Mouse (Mus musculus) frontal cortex, postnatal 25 days (tissue): ENCODE data around the gene Cltrn.

ENCODE experiments used
- DNase-seq, 2 experiments: peaks; one replicate each; pipeline ENCODE4 v3.0.0; 2022; ENCODE audit warnings: low spot score in 2 of 2

Cltrn gene

DNA sequence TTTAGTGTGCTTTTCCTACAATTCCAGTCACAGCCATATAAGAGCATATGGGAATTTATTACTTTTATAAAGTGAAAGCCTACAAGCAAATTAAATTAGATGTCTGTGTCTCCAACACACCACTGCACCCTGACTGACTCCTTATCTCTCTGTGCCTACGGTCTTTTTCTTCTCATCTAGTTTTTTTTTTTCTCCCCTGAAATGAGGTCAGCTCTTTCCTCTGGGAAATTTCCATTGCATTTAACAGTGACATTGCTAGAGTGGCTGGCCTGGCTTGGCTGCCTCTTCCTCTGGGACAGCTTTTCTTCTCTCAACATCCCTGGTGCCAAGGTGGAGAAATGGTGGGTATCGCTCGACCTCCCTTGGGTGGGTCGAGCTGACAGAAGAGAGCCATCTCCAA, at the start of gene Cltrn:
Gene Cltrn (plus strand): TSS at position 249 of the 400 bp plus-strand sequence.
- DNase-seq: no peak

DNA sequence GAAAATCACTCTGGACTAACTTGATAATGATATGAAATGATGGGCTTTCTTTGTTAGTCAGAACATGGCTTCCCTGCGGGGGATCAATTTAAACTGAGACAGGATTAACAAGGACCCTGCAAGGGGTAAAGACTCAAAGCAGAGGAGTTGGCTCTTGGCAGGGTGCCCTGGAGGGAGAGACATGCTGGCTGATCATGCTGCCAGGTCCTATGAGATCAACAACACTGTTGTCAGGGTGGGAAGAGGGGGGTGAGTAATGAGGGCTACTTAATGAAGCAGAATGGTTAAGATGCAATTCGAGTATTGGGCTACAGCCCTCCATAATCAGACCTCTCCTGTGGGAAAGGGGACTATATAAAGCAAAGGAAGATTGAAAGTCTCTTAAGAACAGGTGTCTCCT, 49.7 kb upstream of the Cltrn start:
- no peak for DNase-seq

DNA sequence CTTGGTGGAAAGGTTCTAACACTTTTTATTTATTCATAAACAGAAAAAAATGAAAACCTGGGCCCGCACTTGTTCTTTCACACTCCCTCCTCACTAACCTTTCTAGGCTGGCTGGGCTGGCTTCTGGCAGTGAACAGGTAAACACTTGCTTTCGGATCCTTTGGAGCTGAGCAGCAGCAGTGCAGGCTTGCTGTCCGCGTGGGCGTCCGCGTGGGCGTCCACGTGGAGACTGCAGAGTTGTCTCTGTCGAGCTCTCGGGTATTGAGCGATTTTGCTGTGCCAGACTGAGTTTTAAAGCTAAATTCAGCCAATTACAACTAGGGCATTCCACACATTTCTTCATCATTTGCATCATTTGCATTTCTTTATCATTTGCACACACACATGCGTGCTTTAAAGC, 46.6 kb upstream of the Cltrn start:
- peak; percentile 9 to 26 for DNase-seq

DNA sequence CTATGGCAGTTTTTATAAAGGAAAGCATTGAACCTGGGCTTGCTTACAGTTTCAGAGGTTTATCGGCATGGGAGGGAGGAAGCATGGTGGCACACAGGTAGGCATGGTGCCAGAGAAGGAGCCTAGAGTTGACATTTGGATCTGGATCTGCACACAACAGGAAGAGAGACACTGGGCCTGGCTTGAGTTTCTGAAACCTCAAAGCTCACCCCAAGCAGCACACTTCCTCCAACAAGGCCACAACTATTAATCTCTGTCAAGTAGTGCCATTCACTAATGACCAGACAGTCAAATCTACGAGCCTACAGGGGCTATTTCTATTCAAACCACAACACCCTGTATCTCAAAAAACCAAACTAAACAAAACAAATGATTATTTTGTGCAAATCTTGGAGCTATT, 41.9 kb upstream of the Cltrn start:
- DNase-seq: no peak

DNA sequence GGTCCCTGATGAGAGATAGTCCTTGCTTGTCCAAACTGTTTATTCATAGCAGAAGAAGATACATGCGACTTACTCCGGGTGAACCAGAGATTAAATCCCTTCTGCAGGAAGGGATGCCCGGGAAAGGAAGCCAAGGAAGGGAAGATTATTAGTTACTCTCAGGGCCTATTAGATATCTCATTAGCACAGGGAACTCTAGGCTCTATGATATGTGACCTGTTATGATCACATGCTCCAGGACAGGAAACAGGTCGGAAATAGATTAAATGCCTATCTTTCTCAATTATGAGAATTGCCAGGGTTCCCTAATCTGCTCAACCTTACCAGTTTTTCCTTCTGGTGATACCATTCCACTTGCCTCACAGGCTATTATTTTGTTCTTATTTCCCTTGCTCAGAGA, 32.9 kb upstream of the Cltrn start:
- DNase-seq: no peak

DNA sequence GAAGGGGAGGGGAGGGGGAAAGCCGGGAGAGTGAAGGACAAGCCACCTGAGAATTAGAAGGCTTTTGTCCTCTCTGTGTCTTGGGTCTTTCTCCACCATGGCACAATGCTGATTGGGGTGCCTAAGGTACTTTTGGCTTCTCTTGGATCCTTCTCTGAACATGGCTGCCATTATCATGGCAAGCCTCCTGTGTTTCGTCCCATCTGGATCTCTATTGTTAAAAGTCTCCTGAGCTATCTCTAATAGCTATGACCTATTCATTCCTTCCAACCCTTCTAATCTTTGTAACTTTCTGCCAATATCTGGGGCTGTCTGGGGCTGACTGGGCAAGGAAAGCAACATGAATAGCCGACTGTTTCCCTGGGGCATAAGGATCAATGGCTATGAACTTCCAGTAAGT, 30.1 kb upstream of the Cltrn start:
- no peak for DNase-seq

DNA sequence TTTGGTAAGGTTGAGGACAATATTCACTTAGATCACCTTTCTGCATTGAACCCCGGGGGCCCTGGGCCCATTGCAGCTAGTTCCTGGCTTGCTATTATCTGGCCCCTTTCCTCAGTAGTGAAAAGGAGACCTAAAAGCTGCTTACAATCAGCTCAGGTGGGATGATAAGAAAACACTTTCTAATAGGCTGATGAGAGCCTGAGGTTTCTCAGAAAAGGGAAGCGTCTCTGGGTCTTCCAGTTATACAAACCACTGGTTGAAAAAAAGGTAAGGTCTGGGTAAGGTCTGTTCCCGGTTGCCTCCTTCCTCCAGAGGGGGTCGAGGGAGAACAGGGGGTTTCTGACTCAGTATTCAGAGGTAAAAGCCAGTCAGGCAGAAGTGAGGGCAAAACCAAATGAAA, 29.6 kb upstream of the Cltrn start:
- no peak for DNase-seq

DNA sequence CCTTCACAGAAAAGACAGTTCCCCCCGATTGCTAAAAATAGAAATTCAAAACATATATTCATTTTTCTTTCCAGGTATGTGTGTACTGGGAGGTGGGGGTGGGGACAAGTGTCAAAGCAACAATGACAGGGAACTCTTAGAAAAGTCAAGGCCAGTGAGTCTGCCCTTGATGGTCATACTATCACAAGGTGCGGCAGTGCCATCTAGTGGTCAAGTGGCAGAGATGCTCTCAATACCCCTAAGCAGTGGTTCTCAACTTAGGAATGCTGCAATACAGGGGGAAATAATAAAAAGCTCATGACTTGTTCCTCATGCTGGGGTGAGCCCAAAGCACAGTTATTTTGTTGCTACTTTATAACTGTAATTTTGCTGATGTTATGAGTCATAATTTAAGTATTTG, 22.4 kb upstream of the Cltrn start:
- peak in 1 of 2 experiments; percentile 26 for DNase-seq

DNA sequence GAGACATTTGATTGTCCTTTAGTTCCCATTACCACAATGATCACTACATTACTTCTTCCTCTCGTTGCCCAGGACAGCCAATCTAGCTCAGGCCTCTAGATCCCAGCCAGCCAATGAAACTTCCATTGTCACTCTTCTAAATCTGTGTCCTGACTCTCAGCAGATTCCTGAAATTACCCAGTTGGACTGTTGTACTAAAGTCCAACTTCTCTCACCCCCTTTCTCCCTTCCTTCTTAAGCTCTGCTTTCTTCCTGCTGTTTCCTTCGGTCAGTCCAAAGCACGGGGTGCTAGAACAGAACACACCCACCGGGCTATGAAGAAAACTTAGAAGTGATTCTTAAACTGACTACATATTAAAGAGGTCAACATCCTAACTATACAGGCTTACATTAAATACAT, 19.7 kb upstream of the Cltrn start:
- no peak for DNase-seq

DNA sequence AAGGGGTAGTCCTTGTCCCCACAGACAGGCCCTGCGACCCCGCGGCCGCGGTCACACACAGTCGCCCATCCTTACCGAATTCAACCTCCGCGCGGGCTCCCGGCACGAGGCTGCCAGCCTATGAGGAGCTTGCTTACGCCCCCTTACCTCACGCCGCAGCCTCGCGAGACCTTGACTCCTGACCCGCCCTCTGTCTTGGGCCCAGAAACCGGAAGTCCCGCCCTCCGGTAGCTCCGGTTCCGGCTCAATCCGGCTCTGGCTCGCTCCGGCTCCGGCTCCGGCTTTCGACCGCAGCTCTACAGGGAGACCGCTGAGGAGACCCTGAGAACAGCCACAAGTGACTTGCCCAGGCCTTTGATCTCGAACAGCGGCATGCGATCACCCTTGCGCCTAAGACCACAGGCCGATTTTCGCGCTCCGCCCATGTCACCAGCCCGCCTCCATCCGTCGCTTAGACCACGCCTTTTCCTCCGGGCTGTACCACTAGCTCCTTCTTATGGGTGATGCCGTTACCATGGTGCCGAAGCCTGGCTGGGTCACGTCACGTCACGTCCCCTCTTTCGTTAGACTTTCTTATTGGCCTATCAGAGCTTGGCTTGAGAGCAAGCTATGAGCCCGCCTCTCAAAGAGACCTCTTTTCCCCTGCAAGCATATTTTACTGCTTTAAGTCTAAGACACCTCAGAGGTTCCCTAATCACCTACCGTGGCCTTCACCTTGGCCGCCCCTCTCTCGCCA, 12.4 kb upstream of the Cltrn start, which contains the start of gene Siah1b:
Gene Siah1b (minus strand): TSS at position 454 of the 736 bp plus-strand sequence.
- DNase-seq: peak; percentile 69 to 82

DNA sequence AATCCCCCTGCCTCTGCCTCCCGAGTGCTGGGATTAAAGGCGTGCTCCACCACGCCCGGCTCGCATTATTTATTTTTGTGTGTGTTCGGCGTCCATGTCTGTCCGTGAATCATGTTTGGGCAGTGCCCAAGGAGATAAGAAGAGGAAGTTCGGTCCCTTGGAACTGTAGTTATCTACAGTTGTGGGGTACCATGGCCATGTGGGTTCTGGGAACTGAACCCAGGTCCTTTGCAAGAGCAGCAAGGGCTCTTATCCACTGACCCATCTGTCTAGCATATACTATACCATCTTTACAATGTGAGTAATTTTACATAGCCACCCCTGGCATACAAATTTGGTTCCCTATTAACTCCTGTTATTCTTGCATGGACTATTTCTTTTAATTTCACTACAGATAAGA, 6.6 kb upstream of the Cltrn start:
- DNase-seq: no peak

DNA sequence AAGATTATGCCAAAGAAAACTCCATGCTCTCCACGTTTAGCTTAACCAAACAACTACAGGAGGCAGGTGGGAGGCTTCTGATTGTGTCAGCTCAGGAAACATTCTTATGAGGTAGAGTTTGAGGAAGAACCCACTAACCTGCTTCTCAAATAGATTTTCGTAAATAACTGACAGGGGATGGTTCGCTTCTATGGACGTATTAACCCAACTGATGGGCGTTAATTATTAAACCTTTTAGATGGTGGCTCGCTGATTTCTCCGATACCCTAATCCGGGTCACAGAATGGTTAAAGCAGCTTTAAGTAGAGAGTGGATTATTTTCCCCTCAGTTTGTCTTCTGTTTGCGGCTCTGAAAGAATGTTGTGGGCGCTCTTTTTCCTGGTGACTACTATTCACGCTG, 1.3 kb downstream of the Cltrn start:
- no peak for DNase-seq

DNA sequence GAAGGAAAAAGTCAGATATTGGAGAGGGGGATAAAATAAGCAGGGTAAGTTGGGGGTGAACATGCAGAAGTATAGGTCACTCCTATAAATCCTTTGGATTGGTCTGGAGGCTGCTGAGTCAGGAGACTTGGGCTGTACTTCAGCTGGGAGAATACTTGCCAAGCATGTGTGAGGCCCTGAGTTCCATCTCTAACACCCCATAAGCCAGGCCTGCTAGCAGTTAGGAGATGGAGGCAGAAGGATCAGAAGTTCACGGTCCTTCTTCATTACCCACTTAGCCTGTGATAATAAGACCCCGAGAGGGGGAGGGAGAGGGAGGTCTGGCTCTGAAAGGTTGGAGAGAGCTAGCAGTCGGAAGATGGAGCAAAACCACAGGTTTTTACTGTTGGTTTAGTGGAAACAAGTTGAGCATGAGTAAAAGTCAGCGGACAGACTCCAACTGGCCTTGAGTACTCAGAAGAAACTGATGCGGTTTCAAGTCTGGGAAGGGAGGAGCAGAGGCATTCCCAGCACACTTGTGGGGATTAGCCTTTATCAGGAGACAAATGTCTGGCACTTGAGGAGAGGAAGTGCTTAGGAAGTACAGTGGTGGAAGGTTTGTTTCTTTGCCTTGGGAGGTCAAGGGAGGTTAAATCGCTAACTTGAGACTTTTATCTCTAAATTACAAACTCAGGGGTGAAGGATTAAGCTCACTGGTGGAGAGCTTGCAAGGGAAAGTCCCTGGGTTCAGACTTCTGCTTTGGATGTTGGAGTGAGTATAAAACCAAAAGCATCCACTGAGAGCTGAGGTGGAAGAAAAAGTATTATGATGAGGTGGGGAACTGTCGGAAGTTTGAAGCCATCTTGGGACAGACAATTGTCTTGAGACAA, 3.9 kb downstream of the Cltrn start:
- no peak for DNase-seq

DNA sequence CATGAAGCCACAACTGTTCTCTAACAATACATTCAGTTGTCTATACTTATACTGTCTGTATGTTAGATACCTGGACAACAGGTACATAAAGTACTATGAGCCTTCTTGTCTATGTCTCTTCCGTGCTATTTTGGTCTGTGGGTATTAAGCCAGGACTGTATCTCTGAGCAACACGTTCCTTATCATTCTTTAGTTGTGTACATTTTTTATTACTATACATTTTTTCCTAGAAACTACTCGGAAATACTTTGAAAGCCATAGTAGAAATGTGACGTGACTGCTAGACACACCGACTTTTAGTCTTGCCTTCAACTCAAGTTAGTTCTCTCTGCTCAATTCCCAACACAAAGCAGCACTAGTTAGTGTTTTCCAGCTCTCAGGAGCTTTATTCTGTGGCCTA, 4.8 kb downstream of the Cltrn start:
- DNase-seq: no peak

DNA sequence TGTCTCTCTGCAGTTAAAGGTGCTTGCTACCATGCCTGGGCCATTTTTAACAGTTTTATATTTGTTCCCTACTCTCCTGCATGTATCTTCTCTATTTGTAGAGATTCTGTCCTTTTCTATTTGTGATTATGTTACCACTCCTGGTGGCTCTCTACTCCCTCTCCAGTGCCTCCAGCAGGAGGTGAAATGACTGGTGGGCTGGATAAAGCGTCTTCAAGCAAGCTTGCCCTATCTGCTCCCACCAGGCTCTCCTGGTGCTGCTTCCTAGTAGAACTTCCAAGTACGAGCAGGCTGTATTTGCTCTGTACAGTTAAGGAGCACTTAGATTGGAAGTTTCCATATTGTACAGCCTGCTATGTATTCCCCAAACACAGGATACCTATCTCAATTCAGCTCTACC, 7.2 kb downstream of the Cltrn start:
- DNase-seq: no peak

DNA sequence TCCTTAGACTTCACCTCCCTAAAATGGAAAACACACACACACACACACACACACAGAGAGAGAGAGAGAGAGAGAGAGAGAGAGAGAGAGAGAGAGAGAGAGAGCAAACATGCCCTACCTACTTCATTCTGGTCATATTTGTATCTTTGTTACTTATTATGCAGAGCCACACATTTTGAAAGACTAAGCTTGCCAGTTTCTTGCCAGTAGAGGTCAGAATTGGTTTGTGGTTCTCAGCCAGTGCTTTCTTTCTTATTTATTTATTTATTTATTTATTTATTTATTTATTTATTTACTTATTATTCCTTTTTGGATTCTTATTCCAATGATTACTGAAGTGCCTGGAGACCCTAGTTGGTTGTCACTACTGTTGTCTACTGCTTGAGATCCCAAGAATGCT, 12.9 kb downstream of the Cltrn start:
- no peak for DNase-seq

DNA sequence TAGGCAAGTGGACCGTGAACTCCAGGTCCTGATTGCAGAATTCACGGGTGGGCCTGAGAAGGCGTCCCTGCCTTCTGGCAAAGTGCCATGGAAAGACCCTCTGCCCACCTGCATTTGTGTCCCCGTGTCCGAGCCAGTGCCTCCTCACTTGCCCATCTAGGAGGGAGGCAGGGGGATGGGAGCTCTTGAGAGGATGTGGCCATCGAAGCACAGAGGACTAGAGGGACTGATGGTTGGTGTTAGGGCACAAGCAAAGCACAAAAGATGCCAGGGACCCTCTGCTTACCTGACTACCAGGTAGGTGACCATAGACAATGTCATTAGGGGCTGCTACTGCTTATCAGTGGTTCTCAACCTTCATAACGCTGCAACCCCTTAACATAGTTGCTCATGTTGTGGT, 13.6 kb downstream of the Cltrn start:
- no peak for DNase-seq

DNA sequence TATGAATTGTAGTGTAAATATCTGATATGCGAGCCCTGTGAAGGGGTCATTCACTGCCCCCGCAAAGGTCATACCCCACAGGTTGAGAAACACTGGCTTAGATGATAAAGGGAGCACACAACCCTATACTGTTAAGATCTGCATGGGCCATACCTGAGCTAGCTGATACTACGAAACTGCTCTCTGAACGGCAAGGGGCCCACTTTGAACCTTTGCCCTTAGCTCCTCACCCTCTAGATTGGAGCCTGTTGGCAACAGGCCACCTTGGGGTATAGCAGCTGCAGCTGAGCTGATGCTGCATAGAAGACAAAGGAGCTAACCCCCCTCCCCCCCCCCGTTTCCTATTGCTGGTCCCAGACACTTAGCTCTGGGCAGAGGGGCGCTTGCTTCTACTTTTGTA, 14.0 kb downstream of the Cltrn start:
- no peak for DNase-seq

DNA sequence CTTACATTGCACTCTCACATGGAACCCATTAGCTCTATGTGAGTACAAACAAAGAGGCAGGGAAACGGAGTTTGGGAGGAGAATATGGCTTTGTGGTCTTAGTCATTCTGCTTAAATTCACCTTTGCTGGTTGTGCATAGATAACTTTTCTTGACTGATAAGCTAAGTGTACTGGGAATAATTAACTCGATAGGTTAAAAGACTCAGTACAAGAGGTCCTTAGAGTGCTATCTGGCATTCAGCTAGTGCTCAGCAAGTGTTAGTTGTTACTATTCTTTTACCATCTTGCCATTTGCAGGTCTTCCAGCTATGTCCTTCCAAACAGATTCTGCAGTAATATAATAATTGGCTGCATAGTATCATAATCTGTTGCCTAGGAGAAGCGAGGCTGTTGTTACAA, 22.5 kb downstream of the Cltrn start:
- DNase-seq: no peak

DNA sequence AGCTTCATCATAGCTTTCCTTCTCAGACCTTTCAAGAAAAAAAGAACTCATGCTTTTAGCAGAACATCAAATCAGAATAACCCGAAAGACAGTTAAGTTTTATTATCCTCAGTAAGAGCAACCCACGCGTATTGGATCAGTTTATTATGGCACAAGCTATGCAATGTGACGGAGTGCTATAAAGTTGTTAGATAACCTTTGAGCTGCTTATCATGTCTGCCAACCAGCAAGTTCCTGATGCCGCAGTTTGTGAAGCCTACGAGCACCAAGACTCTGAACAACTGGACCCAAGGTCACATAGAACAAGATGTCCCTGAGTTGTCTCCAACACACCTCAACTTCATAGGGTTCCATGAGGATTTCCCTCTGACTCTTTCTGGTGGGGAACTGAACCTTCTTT, 25.1 kb downstream of the Cltrn start:
- DNase-seq: no peak

DNA sequence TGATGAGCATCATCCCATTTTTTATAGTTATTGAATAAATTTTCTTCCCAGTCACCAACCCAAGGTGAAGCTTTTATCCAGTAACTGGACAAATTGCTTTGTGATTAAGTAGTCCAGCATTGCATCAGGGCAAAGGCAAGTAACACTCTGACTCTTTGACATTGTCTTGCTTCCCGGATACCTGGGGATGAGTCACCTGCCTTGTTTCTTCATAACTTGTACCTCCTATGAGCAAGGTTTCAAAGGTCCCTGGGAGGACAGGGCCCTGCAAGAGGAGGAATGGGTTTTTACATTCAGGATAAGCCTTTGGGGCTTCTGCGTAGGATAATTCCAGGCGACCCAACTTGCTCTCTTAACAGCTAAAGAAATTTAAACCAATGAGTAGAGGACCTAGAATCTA, 35.3 kb downstream of the Cltrn start:
- no peak for DNase-seq

DNA sequence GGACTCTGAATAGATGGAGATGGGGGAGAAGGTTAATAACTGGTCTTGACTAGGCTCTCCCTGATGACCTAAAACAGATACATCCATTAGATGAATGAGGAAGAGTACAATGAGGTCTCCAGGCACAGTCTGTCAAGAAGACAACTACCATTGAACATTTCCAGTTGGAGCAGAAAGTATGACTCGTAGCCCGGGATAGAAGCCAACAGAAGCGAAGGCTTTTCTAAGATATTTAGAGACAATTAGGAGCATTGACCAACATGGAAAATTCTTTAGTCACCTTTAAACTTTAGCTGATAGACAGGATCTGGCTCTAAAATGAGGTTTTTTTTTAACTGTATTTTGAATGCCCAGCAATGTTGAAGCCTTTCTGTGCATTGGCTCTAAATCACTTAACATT, 44.9 kb downstream of the Cltrn start:
- no peak for DNase-seq

DNA sequence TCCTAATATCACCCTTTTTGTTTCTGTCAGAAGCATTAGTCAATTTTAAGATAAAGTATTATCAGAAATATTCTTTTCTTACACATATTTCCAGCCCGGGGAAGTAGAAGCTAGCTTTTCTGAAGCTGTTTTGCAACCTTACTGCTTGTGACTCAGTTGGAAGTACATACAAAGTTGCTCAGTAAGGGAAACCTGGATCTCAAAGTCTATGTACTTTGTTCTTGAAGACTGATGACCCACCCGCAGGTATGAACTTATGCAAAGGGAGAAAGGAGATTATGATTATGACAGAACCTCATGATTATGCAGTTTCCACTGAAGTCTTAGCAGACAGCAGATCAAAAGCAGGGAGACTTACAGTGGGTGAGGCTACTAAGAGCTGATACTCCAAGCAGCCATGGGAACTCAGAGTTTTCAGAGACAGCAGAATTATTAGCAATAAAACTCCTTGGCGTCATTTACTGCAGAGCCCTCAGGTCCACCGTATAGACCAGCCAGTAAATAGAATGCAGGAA, 46.7 kb downstream of the Cltrn start:
- no peak for DNase-seq
